9 mouse cellular contexts compared by ENCODE assay signal in genomic region chr9:34958183-34958830, GRCm38 (mm10).
DNase-seq lines count a peak whose midpoint lies in the region; TF ChIP-seq lines count a peak whose summit lies in the region.
"Had no signal": no experiment of that assay in that cellular context is flagged by ENCODE, and none has a peak within 500 bp of the region (broad histone marks: within the 10 kb centered on the region; RNA-seq: fewer than 3 reads in every experiment).

No protein-coding gene starts in this region.

- peak; percentile 23 to 41 for DNase-seq in left cerebral cortex, adult 18-20 months (ENCODE audit: low spot score in 2 of 2)
- no peak for DNase-seq in left cerebral cortex, adult 2 months (ENCODE audit: extremely low spot score in 1 of 2, low spot score in 2 of 2)
- peak; percentile 61 for DNase-seq in cerebellum, adult 8-10 months
- DNase-seq in layer of hippocampus, adult 2 months (ENCODE audit: low spot score in 2 of 2), result peak; percentile 63 to 82
- peak; percentile 22 to 33 for DNase-seq in right cerebral cortex, postnatal 36 days (ENCODE audit: low spot score in 2 of 2)
- DNase-seq in liver, result no peak
- no peak for DNase-seq in thymus, postnatal 14 days

- intact Hi-C loops in left cerebral cortex, adult 2 months (cut with DNase I), result loop anchor here (10.0 kb wide), 1 partner anchor 464 kb away; no protein-coding TSS in a partner anchor

- no peak overlapping the region for H3K4me3 ChIP-seq in left cerebral cortex, adult 2 months
- no peak overlapping the region for H3K4me3 ChIP-seq in layer of hippocampus, adult 2 months
- H3K4me3 ChIP-seq: liver, embryonic 15.5 days; neural tube, embryonic 15.5 days had no signal

- H3K27ac ChIP-seq in left cerebral cortex, adult 2 months, result no peak overlapping the region
- H3K27ac ChIP-seq in layer of hippocampus, adult 2 months, result peak overlapping the region; percentile 16; the same call in 1 of the 2 replicates
- H3K27ac ChIP-seq: liver, embryonic 15.5 days; neural tube, embryonic 15.5 days had no signal

- TF ChIP-seq CTCF in left cerebral cortex, adult 2 months (IDR thresholded peaks at IDR 0.05), result no peak
- no peak for TF ChIP-seq CTCF in layer of hippocampus, adult 2 months (conservative IDR thresholded peaks at IDR 0.05)

Comparison
In these comparisons a context has a peak if more than half of its experiments do, and no peak if none do; other contexts are left out.
1. DNase-seq: peak in left cerebral cortex, adult 18-20 months (2 of 2), cerebellum, adult 8-10 months (single experiment), layer of hippocampus, adult 2 months (2 of 2) and right cerebral cortex, postnatal 36 days (2 of 2); none in left cerebral cortex, adult 2 months (0 of 2), liver (single experiment) and thymus, postnatal 14 days (single experiment).